Mouse (Mus musculus): ENCODE results near the gene Slc43a2.

Gene Slc43a2

DNA sequence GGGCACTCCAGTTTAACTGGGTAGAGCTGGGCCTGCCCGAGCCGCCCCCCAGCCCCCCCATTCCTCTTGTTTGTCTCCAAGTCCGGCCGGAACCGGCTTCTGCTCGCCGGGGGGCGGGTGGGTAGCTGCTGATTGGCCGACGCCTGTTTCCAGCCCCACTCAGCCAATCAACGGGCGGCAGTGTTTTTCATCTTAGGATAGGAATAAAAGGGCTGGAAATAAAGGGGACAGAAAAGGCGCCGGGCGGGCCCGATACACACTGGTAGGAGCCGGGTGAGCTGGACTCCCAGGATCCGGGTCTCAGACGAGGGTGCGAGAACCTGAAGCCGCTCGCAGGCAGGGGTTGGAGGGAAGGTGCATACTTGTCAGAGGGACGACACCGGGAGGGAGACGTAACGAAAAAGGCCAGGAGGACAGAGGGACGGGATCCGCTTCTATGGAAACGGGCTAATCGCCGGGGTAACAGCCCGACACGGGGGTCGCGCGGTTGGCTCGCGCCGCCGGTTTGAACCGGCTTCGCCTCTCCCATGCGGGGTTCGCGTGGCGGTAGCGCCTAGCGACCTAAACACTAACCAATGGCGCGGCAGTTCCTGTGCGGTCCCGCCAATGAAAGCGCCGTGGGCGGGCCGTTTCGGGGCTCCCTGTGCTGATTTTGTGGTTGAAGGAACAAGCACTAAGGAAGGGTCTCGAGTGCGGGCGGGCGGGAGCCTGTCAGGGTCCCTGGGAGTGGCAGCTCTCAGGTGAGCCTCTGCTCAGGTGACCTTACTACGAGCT, at the start of gene Slc43a2:
Slc43a2 (plus strand) TSS at position 226 of the 774 bp plus-strand sequence.
- peak; percentile 93 for DNase-seq

DNA sequence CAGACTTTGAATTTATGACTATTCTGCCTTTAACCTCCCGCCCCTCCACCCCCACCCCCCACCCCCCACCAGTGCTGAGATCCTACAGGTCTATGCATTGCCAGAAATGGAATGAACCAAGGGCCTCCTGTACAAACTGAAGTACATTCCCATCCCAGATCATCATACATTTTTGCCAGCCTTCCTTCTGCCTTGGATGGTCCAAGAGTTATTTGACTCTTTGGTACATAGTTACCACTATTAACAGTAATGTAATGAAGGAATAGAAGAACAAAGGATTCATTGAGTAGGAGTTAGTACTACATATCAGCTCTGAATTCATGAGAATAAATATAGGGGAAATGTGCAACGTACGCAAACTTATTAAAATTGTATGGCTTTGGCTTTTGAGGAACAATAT, 45.3 kb upstream of the Slc43a2 start:
- DNase-seq: no peak

DNA sequence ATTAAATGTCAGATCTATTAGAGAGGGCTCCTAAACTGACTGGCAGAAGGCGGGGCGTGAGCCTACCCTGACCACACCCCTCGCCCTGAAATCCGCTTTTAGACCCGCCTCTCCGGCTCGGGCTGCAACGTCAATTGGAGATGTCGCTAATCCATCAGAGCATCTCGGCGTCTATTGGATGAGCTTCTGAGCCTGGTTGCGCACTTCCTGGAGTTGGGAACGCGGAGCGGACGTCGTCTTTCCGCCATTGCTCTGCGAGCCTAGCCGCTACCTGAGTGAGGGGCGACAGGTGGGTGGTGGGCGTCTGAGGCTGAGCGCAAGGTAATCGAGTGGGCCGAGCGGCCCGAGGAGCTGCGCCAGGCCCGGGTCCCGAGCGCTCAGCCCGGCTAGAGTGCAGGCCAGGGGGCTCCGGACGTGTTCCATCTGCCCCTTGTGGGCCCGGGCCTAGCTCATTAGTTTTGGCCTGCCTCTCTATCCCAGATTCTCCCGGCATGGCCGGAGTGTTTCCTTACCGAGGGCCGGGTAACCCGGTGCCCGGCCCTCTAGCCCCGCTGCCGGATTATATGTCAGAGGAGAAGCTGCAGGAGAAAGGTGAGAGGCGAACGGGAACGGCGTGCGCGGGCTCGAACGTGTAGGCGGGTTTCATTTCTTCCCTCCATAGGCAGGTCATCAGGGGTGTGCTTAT, 44.8 kb upstream of the Slc43a2 start, which contains the start of gene Prpf8:
Prpf8 (plus strand) TSS at position 216 of the 685 bp plus-strand sequence.
- DNase-seq: peak; percentile 96

DNA sequence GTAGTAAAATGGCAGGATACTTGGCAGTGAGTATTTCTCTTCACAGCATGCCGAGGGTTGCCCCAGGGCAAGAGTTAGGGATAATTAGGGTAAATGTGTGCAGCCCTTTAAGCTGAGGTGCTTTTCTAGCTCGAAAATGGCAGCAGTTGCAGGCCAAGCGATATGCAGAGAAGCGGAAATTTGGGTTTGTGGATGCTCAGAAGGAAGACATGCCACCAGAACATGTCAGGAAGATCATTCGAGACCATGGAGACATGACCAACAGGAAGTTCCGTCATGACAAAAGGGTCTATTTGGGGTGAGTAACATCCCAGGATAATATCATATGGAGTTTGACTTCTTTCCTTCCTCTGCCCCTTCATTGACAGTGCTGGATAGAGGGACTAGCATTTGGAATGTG, 44.0 kb upstream of the Slc43a2 start:
- no peak for DNase-seq

DNA sequence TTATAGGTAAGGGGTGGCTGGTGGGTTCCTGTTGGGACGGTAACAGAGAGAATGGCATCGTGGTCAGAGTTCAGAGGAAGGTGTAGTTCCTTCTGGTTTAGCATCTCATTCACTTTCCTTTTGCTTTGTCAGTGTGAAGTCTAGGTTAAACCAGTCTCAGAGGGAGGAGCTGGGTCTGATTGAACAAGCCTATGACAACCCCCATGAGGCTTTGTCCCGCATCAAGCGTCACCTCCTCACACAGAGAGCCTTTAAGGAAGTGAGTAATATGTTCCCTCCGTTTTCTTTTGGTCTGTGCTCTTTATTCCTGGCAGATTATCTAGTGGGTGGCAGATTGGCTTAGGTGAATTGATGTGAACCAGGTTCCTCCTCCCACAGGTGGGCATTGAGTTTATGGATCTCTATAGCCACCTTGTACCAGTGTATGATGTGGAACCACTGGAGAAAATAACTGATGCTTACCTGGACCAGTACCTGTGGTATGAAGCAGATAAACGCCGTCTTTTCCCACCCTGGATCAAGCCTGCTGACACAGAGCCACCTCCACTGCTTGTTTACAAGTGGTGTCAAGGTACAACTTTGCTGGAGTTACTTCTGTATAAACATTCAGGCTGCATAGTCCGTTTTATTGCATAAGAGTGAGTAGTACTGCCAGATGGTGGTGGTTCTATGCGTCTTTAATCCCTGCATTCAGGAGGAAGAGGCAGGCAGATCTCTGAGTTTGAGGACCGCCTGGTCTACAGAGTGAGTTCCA, 37.0 kb upstream of the Slc43a2 start:
- DNase-seq: no peak

DNA sequence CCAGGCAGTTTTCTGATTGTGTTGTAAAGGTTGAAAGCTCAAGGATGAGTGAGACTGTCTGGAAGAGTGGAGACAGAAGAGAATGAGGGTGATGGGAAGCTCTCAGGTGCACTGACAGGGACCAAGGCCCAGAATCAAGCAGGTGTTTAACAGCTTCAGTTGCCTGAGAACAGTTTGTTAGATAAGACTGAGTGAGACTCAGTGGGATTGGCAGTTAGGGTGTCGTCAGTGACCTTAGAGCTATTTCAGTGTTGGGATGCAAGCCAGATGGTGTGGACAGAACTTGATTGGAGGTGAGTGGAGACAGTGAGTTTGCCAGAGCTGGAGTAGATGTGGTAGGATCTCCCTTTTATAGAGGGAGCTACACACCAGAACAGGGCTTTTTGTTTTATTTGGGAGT, 33.4 kb upstream of the Slc43a2 start:
- no peak for DNase-seq

DNA sequence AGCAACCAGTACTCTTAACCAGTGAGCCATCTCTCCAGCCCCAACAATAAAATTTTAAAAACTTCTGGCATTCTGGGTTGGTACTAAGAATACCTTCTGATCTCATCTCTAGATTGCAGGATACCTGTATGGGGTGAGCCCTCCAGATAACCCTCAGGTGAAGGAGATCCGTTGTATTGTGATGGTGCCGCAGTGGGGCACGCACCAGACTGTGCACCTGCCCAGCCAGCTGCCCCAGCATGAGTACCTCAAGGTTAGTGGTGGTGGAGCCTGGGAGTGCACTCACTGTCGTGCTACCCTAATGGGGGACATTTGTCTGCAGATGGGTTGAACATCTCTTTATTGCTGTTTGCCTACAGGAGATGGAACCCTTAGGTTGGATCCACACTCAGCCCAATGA, 23.3 kb upstream of the Slc43a2 start:
- DNase-seq: no peak

DNA sequence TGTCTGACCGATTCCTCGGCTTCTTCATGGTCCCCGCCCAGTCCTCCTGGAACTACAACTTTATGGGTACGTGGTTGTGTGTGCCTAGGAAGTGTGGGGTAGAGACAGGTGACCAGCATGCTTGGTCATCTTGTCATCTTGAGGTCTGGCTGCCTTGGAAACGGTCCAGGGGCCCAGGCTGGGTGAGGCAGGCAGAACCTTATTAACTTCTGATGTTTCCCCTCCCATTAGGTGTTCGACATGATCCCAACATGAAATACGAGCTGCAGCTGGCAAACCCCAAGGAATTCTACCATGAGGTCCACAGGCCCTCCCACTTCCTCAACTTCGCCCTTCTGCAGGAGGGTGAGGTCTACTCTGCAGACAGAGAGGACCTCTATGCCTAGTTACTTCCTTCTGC, 22.6 kb upstream of the Slc43a2 start:
- no peak for DNase-seq

DNA sequence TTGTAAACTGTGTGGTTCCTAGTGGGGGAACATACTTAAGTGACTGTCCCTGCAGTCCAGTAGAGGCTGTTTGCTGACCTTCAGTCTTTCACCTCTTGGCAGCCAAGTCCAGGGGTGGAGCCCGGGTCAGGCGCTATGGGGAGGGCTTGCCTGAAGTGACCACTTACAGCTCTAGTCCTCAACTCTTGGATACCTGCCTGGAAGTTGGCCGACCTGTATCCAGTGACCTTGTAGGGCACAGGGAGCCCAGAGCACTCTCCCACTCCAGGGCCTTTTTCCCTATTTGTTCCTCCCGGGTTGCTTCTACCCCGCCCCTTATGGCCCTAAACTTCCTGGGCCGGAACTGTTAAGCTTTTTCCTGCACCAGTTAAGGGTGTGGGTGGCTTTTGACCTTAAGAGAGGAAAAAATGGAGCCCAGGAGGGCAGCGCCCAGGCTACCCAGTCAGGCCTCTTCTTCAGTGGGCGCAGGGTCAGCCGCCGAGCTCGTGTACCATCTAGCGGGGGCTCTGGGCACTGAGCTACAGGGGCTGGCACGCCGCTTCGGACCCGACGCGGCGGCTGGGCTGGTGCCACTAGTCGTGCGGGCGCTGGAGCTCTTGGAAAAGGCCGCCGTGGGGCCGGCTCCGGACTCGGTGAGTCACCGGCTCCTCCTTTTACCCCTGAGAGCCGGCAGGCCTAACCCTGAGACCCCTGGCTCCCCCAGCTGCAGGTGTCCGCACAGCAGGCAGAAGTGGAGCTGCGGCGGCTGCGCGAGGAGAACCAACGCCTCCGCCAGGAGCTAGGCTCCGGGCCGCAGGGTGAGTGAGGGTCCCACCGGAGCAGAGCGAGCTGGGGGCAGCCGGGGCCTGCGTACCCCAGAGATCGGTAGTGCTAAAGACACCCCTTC, 21.5 kb upstream of the Slc43a2 start, which contains the start of gene Rilp:
Rilp (plus strand) TSS at position 354 of the 886 bp plus-strand sequence.
- DNase-seq: peak; percentile 82

DNA sequence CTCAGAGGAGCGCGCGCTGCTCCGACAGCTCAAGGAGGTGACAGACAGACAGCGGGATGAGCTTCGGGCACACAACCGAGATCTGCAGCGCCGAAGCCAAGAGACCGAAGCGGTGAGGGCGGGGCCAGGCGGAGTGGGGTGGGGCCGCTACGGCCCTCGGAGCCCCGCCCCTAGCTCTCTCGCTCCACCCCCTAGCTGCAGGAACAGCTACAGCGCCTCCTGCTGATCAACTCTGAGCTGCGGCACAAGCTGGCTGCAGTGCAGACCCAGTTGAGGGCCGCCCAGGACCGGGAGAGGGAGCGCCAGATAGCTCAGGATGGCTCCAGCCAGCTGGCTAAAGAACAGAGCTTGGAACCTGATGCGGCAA, 20.9 kb upstream of the Slc43a2 start:
- DNase-seq: peak; percentile 96

DNA sequence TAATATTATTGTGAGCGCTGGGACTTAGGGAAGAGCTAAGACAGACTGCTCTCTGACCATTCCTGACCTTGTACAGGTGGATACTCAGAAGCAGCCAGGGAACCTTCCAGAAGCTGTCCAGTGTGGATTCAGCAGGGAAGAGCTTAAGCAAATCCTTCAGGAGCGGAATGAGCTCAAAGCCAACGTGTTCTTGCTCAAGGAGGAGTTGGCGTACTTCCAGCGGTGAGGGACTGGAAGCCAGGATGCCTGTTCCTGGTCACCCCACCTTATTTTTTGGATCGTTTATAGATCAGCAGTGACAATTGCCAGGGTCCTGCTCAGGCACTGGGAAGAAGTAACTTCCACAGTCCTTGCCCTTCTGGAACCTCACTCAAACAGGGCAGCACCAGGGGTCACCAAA, 20.3 kb upstream of the Slc43a2 start:
- DNase-seq: peak; percentile 79

DNA sequence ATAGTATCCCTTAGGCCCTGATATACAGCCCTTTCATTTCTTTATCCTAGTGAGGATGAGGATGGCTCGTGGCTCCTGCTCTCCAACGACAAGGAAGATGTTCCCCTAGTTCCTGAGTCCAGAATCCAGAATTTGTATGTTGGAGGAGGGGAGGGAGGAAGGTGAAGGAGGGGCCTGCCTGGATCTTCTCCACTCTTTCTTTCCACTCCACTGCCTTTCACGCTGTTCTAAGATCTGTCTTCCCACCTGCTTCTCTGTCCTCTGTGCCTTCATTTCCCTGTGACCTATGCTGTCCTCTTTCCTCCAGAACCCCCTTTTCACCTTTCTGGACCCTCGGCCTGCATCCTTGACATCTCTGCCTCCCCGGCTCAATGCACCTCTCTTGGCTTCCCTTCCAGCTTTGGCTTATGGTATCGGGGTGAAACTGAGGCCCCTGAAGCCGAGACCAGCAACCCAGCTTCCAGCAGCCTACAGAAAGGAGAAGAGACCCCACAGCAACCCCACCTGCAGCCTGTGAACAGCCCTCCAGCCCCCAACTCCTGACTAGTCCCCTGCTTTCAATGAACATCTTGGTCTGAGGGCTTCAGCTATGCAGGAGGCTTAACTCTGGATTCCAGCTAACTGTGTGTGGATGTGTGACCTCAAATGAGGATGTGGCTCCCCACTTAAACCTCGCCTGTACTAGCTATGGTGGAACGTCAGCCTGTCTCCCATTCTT, 19.0 kb upstream of the Slc43a2 start:
- DNase-seq: no peak

DNA sequence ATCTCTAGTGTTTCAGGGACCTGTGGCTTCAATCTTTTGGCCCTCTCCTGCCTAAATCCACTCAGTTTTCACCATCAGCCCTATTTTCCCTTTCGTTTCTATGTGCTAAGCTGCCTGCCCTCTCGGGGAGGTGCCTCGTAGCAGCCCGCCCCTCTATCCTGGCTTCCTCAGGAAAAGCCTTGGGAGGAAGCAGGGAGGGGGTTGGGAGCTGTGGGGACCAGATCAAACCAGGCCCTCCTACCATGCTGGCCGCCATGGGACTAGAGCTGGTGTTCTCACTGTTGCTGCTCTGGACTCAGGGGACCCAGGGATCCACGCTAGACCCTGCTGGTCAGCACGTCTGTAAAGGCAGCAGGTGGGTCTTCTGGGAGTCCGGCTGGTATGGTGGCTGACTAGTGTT, 18.2 kb upstream of the Slc43a2 start, which contains the start of gene Scarf1:
Scarf1 (plus strand) TSS at position 205 of the 400 bp plus-strand sequence.
- DNase-seq: peak; percentile 71

DNA sequence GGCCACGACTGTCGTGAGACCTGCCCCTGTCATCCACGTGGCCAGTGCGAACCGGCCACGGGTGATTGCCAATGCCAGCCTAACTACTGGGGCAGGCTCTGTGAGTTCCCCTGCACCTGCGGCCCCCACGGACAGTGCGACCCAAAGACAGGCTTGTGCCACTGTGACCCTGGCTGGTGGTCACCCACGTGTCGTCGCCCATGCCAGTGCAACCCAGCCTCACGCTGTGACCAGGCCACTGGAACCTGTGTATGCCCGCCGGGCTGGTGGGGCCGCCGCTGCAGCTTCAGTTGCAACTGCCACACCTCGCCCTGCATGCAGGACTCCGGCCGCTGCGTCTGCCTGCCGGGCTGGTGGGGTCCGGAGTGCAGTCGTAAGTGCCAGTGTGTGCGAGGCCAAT, 16.3 kb upstream of the Slc43a2 start:
- no peak for DNase-seq

DNA sequence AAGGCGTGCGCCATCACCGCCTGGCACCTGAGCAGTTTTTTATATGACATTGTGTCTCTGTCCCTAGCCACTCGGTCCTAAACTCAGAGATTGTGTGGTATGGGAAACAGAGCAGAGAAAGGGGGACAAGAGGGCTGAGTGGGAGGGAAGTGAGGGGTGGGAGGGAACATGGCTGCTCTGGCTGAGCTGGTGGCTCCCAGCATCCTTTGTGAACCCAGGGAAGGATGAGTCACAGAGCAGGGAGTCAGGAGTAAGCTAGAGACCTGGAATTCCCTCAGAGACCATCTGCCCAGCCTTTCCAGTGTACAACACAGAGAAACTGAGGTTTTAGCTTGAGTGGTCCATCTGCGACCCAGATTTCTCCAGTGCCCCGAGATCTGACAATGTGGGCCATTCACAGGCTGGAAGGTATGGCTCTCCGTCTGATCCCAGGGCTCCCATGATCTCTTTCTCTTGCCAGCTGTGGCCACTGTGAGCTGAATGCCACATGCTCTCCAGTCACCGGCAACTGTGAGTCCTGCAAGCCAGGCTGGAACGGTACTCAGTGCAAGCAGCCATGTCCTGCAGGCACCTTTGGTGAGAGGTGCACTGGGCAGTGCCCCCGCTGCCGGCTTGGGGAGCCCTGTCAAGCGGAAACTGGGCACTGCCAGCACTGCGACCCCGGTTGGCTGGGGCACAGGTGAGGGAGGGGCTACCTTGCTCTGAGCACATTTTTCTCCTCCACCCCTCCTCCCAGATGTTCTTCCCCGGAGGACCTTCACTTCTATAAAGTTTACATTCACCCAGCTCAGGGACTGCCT, 11.5 kb upstream of the Slc43a2 start:
- DNase-seq: no peak

DNA sequence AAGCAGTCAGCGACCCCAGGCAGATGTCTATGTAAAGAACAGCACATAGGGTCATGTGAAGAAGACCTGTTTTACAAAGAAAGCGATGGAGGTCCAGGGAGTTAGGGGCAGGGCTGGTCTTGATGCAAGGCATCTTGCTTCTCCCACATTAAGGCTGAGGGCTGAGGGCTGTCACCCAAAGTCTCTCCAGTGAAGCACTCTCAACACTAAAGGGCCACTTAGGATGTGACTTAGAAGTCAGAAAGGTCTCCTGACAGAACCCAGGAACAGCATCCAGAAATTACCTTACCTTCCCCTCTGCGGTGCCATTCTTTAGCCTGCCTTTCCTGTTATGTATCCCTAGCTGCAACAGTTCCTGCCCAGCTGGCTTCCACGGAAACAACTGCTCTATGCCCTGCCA, 9.9 kb upstream of the Slc43a2 start:
- no peak for DNase-seq

DNA sequence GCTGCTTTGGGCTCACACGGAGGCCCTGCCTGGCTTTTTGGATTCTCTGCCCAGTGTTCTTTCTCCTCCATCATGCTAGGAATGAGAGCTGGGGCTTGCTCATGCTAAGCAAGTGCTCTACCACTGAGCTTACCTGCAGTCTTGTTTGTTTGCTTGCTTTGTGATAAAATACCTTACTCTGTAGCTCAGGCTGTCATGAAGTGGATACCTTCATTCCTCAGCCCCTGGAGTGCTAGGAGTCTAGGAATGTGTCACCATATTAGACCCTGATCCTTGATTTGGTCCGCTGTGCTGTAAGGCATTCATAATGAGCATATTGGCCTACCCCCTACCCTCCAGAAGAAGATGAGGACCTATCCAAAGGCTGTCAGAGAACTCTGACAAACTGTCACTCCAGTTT, 8.7 kb upstream of the Slc43a2 start:
- DNase-seq: no peak

DNA sequence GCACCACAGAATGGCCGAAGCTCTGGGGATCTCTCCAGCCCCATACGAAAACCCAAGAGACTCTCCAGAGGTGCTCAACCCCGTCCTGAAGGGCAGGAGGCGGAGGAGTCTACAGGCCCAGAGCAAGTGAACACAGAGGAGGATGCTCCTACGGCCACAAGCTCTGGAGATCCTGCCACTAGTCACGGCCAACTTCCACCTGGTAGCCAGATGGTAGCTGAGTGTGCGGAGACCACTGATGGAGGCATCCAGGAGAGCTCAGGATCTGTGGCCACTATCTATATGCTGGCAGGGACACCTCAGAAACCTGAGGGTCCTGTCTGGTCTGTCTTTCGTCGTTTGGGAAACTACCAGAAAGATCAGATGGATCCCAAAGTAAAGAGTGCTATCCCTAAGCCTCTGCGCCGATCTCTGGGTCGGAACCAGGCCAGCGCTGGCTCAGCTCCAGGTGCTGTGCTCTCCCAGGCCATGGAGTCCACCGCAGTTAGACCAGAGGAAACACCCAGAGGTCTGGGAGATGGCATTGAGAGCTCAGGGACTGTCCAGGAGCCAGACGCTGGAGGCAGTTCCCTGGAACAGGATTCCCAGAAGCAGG, 5.9 kb upstream of the Slc43a2 start:
- no peak for DNase-seq

DNA sequence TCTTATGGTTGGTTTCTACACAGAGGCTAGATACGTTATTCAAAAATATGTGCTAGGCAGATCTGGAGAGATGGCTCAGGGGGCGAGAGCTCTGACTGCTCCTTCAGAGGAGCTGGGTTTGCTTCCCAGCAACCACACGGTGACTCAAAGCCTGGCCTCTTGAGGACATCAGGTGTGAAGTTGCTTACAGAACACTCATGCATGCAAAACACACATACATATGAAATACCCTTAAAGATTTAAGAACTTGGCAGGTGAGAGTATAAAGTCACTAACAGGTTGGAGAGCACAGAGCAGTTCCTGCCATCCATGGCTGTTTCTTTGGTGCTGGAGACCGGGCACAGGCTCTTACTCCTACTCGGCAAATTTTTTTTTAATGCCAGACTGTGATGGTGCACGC, 4.6 kb upstream of the Slc43a2 start:
- no peak for DNase-seq

DNA sequence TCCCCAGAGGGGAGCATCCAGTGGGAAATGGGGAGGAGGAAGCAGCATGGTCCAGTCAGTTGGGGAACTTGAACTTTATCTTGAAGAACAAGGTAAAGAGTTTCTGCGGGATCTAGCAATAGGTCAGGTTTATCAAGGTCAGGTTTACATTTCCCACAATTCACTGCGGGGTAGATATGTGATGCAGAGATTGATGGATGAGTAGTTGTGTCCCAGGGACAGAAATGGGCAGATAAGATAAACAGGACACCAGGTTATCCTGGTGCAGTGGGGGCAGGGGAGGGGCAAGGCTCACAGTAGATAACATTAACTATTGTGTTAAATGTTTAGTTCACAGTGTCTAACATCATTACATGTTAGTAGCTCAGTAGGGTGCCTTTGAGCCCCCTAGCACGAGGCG, 1.7 kb upstream of the Slc43a2 start:
- no peak for DNase-seq

DNA sequence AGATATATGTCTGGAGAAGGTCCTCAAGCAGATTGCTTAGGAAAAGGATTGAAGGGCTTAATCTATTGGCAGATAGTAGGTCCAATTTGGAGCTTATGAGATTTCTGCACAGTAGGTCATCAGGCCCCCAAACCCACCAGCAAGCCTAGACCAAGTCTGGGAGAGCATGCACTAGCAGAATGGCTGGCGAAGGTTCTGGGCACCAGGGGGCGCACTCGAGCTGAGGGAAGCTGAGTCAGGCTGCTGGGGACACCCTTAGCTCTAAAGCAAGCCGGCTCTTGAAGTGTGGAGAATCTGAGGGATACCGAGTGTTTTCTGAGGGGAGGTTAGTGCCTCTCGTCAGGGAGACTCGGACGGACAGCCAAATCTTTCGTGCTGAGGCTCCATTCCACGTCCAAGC, 1.2 kb upstream of the Slc43a2 start:
- DNase-seq: peak; percentile 100

Measured in lung, postnatal 14 days (tissue).